Mouse (Mus musculus) urinary bladder, postnatal 4 days (tissue): ENCODE measurements around the gene Fam129a.

Source experiments
- DNase-seq, 2 experiments: peaks; one replicate each; pipeline ENCODE4 v3.0.0; 2021 to 2022; ENCODE audit warnings: low spot score in 2 of 2

Gene Fam129a

GRCm38 (mm10) chr1:151664384-151664783 lies 93.4 kb downstream of the Fam129a start:
- no peak for DNase-seq

GRCm38 (mm10) chr1:151664837-151665431 lies 93.9 kb downstream of the Fam129a start:
- no peak for DNase-seq

GRCm38 (mm10) chr1:151667351-151668074 lies 96.5 kb downstream of the Fam129a start:
- no peak for DNase-seq

- DNase-seq: no peak
Observed at GRCm38 (mm10) chr1:151670006-151670591, 99.1 kb downstream of the Fam129a start.

GRCm38 (mm10) chr1:151675684-151676083 lies 104.7 kb downstream of the Fam129a start:
- no peak for DNase-seq

GRCm38 (mm10) chr1:151677185-151677809 lies 106.3 kb downstream of the Fam129a start:
- DNase-seq: no peak

GRCm38 (mm10) chr1:151677975-151678374 lies 107.0 kb downstream of the Fam129a start:
- DNase-seq: no peak

- DNase-seq: no peak
Observed at GRCm38 (mm10) chr1:151679153-151679552, 108.2 kb downstream of the Fam129a start.

GRCm38 (mm10) chr1:151679883-151680613 lies 109.1 kb downstream of the Fam129a start:
- no peak for DNase-seq

GRCm38 (mm10) chr1:151680971-151681370 lies 110.0 kb downstream of the Fam129a start:
- DNase-seq: no peak

GRCm38 (mm10) chr1:151682896-151683295 lies 111.9 kb downstream of the Fam129a start:
- no peak for DNase-seq

GRCm38 (mm10) chr1:151684451-151684892 lies 113.5 kb downstream of the Fam129a start:
- DNase-seq: no peak

GRCm38 (mm10) chr1:151684978-151685377 lies 114.0 kb downstream of the Fam129a start:
- no peak for DNase-seq

- peak in 1 of 2 experiments; percentile 38 for DNase-seq
Observed at GRCm38 (mm10) chr1:151685666-151686309, 114.8 kb downstream of the Fam129a start.

- peak in 1 of 2 experiments; percentile 29 for DNase-seq
Observed at GRCm38 (mm10) chr1:151686696-151687095, 115.7 kb downstream of the Fam129a start.

- no peak for DNase-seq
Observed at GRCm38 (mm10) chr1:151689032-151689431, 118.0 kb downstream of the Fam129a start.

- no peak for DNase-seq
Observed at GRCm38 (mm10) chr1:151689561-151689960, 118.6 kb downstream of the Fam129a start.

GRCm38 (mm10) chr1:151690061-151690460 lies 119.1 kb downstream of the Fam129a start:
- no peak for DNase-seq

GRCm38 (mm10) chr1:151690583-151691193 lies 119.7 kb downstream of the Fam129a start:
- no peak for DNase-seq

GRCm38 (mm10) chr1:151692867-151693266 lies 121.9 kb downstream of the Fam129a start:
- peak; percentile 70 to 71 for DNase-seq

GRCm38 (mm10) chr1:151696751-151697150 lies 125.8 kb downstream of the Fam129a start:
- DNase-seq: no peak
